In the genomic region with DNA sequence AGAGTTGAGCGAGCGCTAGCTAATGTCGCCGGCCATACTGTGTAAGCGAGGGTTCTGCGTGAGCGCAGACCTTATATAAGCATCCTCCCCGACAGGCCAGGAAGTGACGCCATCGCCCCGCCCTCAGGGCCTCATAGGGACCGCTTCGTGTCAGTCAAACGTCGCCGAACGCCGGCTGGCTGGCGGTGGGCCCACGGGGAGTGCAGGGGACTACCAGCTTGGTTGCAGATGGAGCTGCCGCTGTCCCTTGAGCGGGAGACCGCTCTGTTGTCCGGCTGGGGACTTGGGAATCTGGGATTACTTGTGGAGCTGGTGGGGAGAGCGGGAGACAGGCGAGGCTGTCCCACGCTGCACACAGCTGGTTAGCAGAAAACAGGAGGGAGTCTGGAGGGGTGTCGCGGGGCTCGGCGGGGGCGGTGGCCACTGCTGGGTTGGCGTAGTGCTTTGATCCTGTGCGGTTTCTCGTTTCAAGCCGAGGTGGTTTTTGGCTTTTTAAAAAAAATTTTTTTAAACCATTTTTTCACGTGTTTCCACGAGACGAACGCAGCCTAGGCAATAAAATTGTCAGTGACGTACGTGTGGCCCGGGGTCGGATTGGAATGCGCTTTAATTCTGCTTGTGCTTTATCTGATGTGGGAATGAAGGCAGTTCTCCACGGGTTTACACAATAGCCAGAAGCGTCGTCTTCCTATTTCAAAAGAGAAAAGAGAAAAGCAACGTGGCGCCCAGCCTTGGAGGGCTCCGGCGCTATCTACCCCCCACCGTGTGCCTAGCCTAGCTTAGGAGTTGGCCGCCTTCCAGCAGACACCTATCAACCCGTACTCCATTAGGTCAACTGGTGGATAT, we compare ENCODE assay signal across 8 mouse cellular contexts. TPM values are rescaled to one million over a fixed set of nuclear protein-coding genes. Genes with fewer than 3 reads are reported as not detected.
DNase-seq lines count a peak whose midpoint lies in the region; ATAC-seq lines count a peak whose summit lies in the region.

Gene Amd1 (minus strand): TSS at position 47 of the 846 bp plus-strand sequence.

- H3K27ac ChIP-seq in hindbrain, embryonic 14.5 days = peak within 1 kb of the TSS; percentile 98

- peak within 1 kb of the TSS; percentile 98 for H3K4me3 ChIP-seq in hindbrain, embryonic 14.5 days (replicated peaks; ENCODE audit: low read length)

- H3K4me1 ChIP-seq in hindbrain, embryonic 14.5 days (replicated peaks; ENCODE audit: control insufficient read depth, insufficient read depth, low read length) = peaks cover 20% of the 10 kb centered on the region

- under 1% methylated on average over 55 of the region's 55 CpGs for WGBS in hindbrain, embryonic 14.5 days

- peak within 1 kb of the TSS; percentile 81 for H3K4me2 ChIP-seq in hindbrain, embryonic 14.5 days (replicated peaks)

- H3K27me3 ChIP-seq in hindbrain, embryonic 14.5 days (ENCODE audit: control insufficient read depth, insufficient read depth, low read length) = no peaks in the 10 kb centered on the region

- H3K9ac ChIP-seq in hindbrain, embryonic 14.5 days = peak within 1 kb of the TSS; percentile 90

- H3K9me3 ChIP-seq in hindbrain, embryonic 14.5 days (ENCODE audit: control insufficient read depth, low read length) = 0 out of 2 replicates have a peak, but pooled peaks cover 2% of the 10 kb centered on the region

- peak; percentile 98 for ATAC-seq in hindbrain, embryonic 14.5 days (ENCODE audit: low FRiP score)

- peak; percentile 98 for DNase-seq in R1 (ENCODE audit: low read depth, low spot score)
- peak; percentile 100 for DNase-seq in cerebellum, postnatal 25 days
- DNase-seq in frontal cortex, postnatal 25 days (ENCODE audit: low spot score in 2 of 2) = peak; percentile 98 to 100
- peak; percentile 99 for DNase-seq in hindbrain, embryonic 14.5 days (ENCODE audit: low spot score)
- DNase-seq in layer of hippocampus, postnatal 36 days = peak; percentile 100
- DNase-seq in lung, postnatal 36 days = peak; percentile 100
- peak; percentile 99 for DNase-seq in retina, postnatal 1 day
- peak; percentile 99 for DNase-seq in urinary bladder, adult 18-20 months (ENCODE audit: low spot score in 2 of 2)

- no peaks in the 10 kb centered on the region for H3K36me3 ChIP-seq in hindbrain, embryonic 14.5 days (replicated peaks; ENCODE audit: control insufficient read depth, insufficient read depth)

RNA-seq across cellular contexts. Expression of gene Amd1, which starts in this region (rescaled TPM):
- polyA plus RNA-seq in hindbrain, embryonic 14.5 days (2014; fragmentation: Nextera tagmentation; extraction: Ambion mirVana) = 47.5 and 57.4 TPM in 2 replicates
- 10 to 100 TPM; 90.1 to 92.0 TPM for total RNA-seq in layer of hippocampus, postnatal 36 days (2021)

Comparison
In these comparisons a context has a peak if more than half of its experiments do, and no peak if none do; other contexts are left out.
1. Peak in every context shown above with its lines: DNase-seq, ATAC-seq, H3K4me3 ChIP-seq and H3K27ac ChIP-seq.